Mouse (Mus musculus) adipocyte (in vitro differentiated cells): ENCODE measurements at regions not wholly inside any gene's neighbourhood (a gene's known extent, or its start where the extent isn't known, plus 50 kb on each side); places are given as distances from the start of the nearest gene placed in this dataset.

Source experiments
- DNase-seq: peaks from one replicate; pipeline ENCODE4 v3.0.0-alpha.2; 2016; ENCODE audit warnings: low spot score

GRCm38 (mm10) chr16:25087741-25088648 lies 198.6 kb upstream of the Tprg start:
- DNase-seq: no peak

GRCm38 (mm10) chr16:25088649-25089019 lies 198.0 kb upstream of the Tprg start:
- DNase-seq: no peak

GRCm38 (mm10) chr16:25104165-25104564 lies 182.5 kb upstream of the Tprg start:
- DNase-seq: no peak

GRCm38 (mm10) chr16:25104603-25105002 lies 182.0 kb upstream of the Tprg start:
- no peak for DNase-seq

GRCm38 (mm10) chr16:25140164-25140563 lies 146.5 kb upstream of the Tprg start:
- peak; percentile 63 for DNase-seq

- no peak for DNase-seq
These were observed 139.1 kb upstream of the Tprg start for GRCm38 (mm10) chr16:25147486-25147885.

- no peak for DNase-seq
These were observed 137.4 kb upstream of the Tprg start for GRCm38 (mm10) chr16:25149186-25149585.

- DNase-seq: no peak
These were observed 109.7 kb upstream of the Tprg start for GRCm38 (mm10) chr16:25176870-25177269.

GRCm38 (mm10) chr16:25178055-25178454 lies 108.6 kb upstream of the Tprg start:
- DNase-seq: no peak

GRCm38 (mm10) chr16:25181939-25182338 lies 104.7 kb upstream of the Tprg start:
- no peak for DNase-seq

GRCm38 (mm10) chr16:25197079-25197478 lies 89.5 kb upstream of the Tprg start:
- DNase-seq: no peak

- DNase-seq: no peak
These were observed 87.8 kb upstream of the Tprg start for GRCm38 (mm10) chr16:25198844-25199243.

GRCm38 (mm10) chr16:25199984-25200383 lies 86.6 kb upstream of the Tprg start:
- DNase-seq: no peak

GRCm38 (mm10) chr16:25201094-25201770 lies 85.4 kb upstream of the Tprg start:
- DNase-seq: no peak

GRCm38 (mm10) chr16:25213250-25213649 lies 73.4 kb upstream of the Tprg start:
- no peak for DNase-seq

- peak; percentile 86 for DNase-seq
These were observed 66.1 kb upstream of the Tprg start for GRCm38 (mm10) chr16:25220552-25220951.

GRCm38 (mm10) chr16:25224801-25225200 lies 61.8 kb upstream of the Tprg start:
- peak; percentile 84 for DNase-seq
